Mouse (Mus musculus): ENCODE data around the gene F2rl1.

Gene F2rl1

DNA sequence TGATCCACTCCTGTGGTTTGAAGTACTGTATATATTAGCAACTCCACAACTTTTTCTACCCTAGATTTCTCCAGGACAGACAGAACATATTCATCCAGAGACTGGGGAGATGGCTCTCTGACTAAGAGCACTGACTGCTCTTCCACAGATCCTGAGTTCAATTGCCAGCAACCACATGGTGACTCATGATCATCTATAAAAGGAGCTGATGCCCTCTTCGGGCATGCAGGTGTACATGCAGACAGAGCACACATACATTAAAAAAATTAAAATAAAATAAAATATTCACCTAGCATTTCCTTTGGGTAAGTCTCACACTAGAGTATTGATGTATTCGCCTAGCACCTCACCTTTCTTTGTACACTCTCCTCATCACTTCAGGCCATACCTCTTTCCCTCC is 4.2 kb upstream of the F2rl1 start:
- Histone ChIP-seq H3K36me3 (ENCODE audit: insufficient read depth, low read length) (no peaks in the 10 kb centered on the region), H3K9me3 (ENCODE audit: low read length) (no peaks in the 10 kb centered on the region)
- no peak for TF ChIP-seq NANOG (IDR thresholded peaks at IDR 0.05; ENCODE audit: borderline replicate concordance, low read length)
- peak; percentile 15 for TF ChIP-seq CTCF (conservative IDR thresholded peaks at IDR 0.05; ENCODE audit: low read length)
- no peak for TF ChIP-seq POU5F1 (IDR thresholded peaks at IDR 0.05; ENCODE audit: borderline replicate concordance, low read length)

DNA sequence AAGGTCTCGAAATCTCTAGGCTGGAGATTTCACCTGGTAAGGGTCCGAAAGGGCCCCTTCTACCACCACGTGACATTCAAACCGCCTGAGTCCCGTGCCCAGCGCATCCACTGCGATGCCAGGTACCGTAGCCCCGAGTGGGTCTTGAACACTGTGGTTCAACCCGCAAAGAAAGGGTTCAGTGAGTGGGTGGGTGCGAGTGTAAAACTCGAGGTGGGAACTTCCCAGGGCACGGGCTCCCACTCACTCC is 678 bp downstream of the F2rl1 start:
- Histone ChIP-seq H3K36me3 (ENCODE audit: insufficient read depth, low read length) (peaks cover 5% of the 10 kb centered on the region; the same call in 1 of the 2 replicates), H3K27me3 (ENCODE audit: insufficient read depth, low read length) (no peaks in the 10 kb centered on the region), H3K4me1 (replicated peaks; ENCODE audit: low read depth, low read length) (peaks cover 80% of the 10 kb centered on the region), H3K9me3 (ENCODE audit: low read length) (no peaks in the 10 kb centered on the region), H3K4me3 (replicated peaks; ENCODE audit: low read length) (peak overlapping the region; percentile 91)
- no peak for TF ChIP-seq NANOG (IDR thresholded peaks at IDR 0.05; ENCODE audit: borderline replicate concordance, low read length)
- no peak for TF ChIP-seq POU5F1 (IDR thresholded peaks at IDR 0.05; ENCODE audit: borderline replicate concordance, low read length)
- TF ChIP-seq CTCF (conservative IDR thresholded peaks at IDR 0.05; ENCODE audit: low read length) = no peak

More for the DNA sequence above, 4.2 kb upstream of the F2rl1 start:
- no peaks in the 10 kb centered on the region for H3K27me3 ChIP-seq (ENCODE audit: insufficient read depth, low read length)
- H3K4me1 ChIP-seq (replicated peaks; ENCODE audit: low read depth, low read length) = peaks cover 78% of the 10 kb centered on the region
- H3K4me3 ChIP-seq (replicated peaks; ENCODE audit: low read length) = no peak overlapping the region

DNA sequence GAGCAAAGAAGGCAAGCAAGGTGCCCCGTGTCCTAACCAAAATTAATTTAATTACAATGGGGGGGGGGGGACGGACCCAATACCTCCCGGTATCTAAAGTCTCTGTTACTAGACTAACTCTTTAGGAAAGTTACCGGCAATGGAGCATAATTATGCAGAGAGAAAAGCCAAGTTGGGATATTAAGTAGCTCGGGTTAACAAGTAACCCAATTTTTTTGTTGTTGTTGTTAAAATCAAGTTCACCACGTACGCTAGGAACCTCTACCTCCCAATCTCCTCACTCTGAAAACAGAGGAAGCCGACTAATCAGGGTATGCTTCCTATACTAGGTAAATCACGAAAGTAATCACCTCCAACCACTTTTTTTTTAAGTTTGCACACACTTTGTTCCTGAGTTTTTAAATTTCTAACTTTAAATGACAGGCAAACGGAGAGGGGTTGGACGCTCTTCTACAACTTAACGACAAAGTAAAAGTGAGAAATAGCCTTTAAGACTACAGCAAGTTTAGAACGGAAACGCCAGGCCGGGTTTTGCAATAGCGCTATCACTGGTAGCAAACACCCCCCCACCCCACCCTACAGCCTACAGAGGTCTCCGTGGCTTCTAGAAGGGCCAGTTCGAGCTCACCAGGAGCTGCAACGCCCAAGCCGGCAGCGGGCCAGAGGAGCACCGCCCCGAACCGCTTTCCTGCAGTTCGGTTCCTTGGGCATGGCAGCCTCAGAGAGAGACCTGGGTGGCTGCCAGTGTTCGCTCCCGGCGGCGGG is 1.2 kb downstream of the F2rl1 start:
- Histone ChIP-seq H3K9me3 (ENCODE audit: low read length) (no peaks in the 10 kb centered on the region), H3K4me1 (replicated peaks; ENCODE audit: low read depth, low read length) (peaks cover 80% of the 10 kb centered on the region), H3K4me3 (replicated peaks; ENCODE audit: low read length) (peak overlapping the region; percentile 91), H3K36me3 (ENCODE audit: insufficient read depth, low read length) (peaks cover 5% of the 10 kb centered on the region; the same call in 1 of the 2 replicates), H3K27me3 (ENCODE audit: insufficient read depth, low read length) (no peaks in the 10 kb centered on the region)
- TF ChIP-seq POU5F1 (IDR thresholded peaks at IDR 0.05; ENCODE audit: borderline replicate concordance, low read length) (no peak), CTCF (conservative IDR thresholded peaks at IDR 0.05; ENCODE audit: low read length) (no peak), NANOG (IDR thresholded peaks at IDR 0.05; ENCODE audit: borderline replicate concordance, low read length) (no peak)

DNA sequence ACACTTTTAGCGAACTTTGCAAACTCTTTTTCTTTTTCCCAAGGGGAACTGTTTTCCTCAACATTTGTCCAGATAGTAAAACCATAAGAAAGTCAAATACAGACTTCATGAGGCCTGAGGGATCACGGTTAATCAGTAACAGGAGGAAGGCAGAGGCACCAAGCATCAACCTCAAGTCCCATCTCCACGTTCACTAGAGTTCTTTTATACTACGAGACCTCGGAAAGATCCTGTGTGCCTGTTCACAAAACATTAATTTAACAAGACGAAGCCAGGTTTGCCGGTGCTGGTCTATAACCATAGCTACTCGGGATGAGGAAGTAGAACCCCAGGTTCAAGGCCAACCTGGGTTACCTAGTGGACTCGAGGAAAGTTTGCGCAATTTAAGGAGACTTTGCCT is 2.9 kb downstream of the F2rl1 start:
- no peak overlapping the region for H3K4me3 ChIP-seq (replicated peaks; ENCODE audit: low read length)
- H3K36me3 ChIP-seq (ENCODE audit: insufficient read depth, low read length) = peaks cover 9% of the 10 kb centered on the region; the same call in 1 of the 2 replicates
- TF ChIP-seq NANOG (IDR thresholded peaks at IDR 0.05; ENCODE audit: borderline replicate concordance, low read length) (no peak), POU5F1 (IDR thresholded peaks at IDR 0.05; ENCODE audit: borderline replicate concordance, low read length) (no peak), CTCF (conservative IDR thresholded peaks at IDR 0.05; ENCODE audit: low read length) (no peak)
- no peaks in the 10 kb centered on the region for H3K9me3 ChIP-seq (ENCODE audit: low read length)
- H3K4me1 ChIP-seq (replicated peaks; ENCODE audit: low read depth, low read length) = peaks cover 79% of the 10 kb centered on the region
- no peaks in the 10 kb centered on the region for H3K27me3 ChIP-seq (ENCODE audit: insufficient read depth, low read length)

DNA sequence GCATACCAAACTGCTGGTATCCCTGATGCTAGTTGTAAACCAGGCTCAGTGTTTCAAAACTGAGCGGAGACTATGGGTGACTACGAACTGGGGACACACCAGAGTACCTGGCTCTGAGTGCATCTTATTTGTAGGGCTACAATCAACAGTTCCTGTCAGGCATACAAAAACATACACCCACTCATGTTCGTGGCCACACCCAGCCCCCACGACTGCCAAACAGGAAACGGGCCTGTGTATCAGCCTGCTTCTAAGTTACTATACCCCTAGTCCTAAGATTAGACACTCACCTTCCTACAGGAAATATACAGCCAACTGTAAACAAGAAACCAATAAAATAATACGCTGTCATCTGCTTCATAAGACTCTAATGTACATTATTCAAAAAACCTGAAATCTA is 4.0 kb downstream of the F2rl1 start:
- TF ChIP-seq CTCF (conservative IDR thresholded peaks at IDR 0.05; ENCODE audit: low read length) = no peak
- no peak for TF ChIP-seq NANOG (IDR thresholded peaks at IDR 0.05; ENCODE audit: borderline replicate concordance, low read length)
- no peak for TF ChIP-seq POU5F1 (IDR thresholded peaks at IDR 0.05; ENCODE audit: borderline replicate concordance, low read length)
- Histone ChIP-seq H3K4me3 (replicated peaks; ENCODE audit: low read length) (no peak overlapping the region), H3K4me1 (replicated peaks; ENCODE audit: low read depth, low read length) (peaks cover 76% of the 10 kb centered on the region), H3K9me3 (ENCODE audit: low read length) (no peaks in the 10 kb centered on the region), H3K27me3 (ENCODE audit: insufficient read depth, low read length) (no peaks in the 10 kb centered on the region), H3K36me3 (ENCODE audit: insufficient read depth, low read length) (peaks cover 10% of the 10 kb centered on the region; the same call in 1 of the 2 replicates)

DNA sequence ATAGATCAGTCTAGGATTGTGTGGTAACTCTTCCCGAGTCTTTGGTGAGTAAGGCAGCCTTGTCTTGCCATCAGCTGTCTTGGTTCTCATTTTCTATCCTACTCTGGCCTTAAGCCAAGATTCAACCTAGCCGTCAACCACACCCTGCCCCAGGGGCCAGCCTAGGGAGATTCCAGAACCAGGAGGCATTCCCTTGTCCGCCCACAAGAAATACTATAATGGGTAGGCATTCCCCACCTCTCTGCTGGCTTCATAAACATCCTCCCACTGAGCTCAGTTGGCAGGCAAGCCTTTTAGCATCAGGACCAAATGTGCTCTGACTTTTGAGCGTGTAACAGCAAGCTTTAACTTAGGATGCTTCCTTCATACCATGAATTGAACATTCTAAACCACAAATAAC is 10.3 kb downstream of the F2rl1 start:
- peaks cover 34% of the 10 kb centered on the region for H3K9me3 ChIP-seq (ENCODE audit: low read length)
- peaks cover 62% of the 10 kb centered on the region for H3K4me1 ChIP-seq (replicated peaks; ENCODE audit: low read depth, low read length)
- no peak overlapping the region for H3K4me3 ChIP-seq (replicated peaks; ENCODE audit: low read length)
- H3K36me3 ChIP-seq (ENCODE audit: insufficient read depth, low read length) = peaks cover 53% of the 10 kb centered on the region
- no peaks in the 10 kb centered on the region for H3K27me3 ChIP-seq (ENCODE audit: insufficient read depth, low read length)
- TF ChIP-seq NANOG (IDR thresholded peaks at IDR 0.05; ENCODE audit: borderline replicate concordance, low read length) (no peak), CTCF (conservative IDR thresholded peaks at IDR 0.05; ENCODE audit: low read length) (no peak), POU5F1 (IDR thresholded peaks at IDR 0.05; ENCODE audit: borderline replicate concordance, low read length) (no peak)

DNA sequence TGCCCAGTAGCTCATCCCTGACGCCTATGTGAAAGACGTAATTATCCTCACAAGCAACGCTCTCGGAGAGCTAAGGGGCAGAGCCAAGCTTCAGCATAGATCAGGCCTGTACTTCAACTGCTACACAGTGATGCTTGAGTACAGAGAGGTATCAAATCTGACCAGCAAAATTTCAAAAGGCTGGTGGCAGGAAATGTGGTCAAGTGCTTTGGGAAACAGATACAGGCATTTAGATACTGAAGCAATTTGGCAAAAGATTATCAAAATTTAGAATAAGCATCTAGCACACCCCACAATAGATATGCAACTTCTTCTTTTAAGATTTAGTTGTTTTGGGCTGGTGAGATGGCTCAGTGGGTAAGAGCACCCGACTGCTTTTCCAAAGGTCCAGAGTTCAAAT is 15.0 kb downstream of the F2rl1 start:
- H3K4me1 ChIP-seq (replicated peaks; ENCODE audit: low read depth, low read length) = peaks cover 43% of the 10 kb centered on the region
- no peak overlapping the region for H3K4me3 ChIP-seq (replicated peaks; ENCODE audit: low read length)
- peaks cover 30% of the 10 kb centered on the region for H3K9me3 ChIP-seq (ENCODE audit: low read length)
- peaks cover 41% of the 10 kb centered on the region for H3K36me3 ChIP-seq (ENCODE audit: insufficient read depth, low read length)
- TF ChIP-seq NANOG (IDR thresholded peaks at IDR 0.05; ENCODE audit: borderline replicate concordance, low read length) = no peak
- no peak for TF ChIP-seq POU5F1 (IDR thresholded peaks at IDR 0.05; ENCODE audit: borderline replicate concordance, low read length)
- TF ChIP-seq CTCF (conservative IDR thresholded peaks at IDR 0.05; ENCODE audit: low read length) = no peak
- H3K27me3 ChIP-seq (ENCODE audit: insufficient read depth, low read length) = no peaks in the 10 kb centered on the region

DNA sequence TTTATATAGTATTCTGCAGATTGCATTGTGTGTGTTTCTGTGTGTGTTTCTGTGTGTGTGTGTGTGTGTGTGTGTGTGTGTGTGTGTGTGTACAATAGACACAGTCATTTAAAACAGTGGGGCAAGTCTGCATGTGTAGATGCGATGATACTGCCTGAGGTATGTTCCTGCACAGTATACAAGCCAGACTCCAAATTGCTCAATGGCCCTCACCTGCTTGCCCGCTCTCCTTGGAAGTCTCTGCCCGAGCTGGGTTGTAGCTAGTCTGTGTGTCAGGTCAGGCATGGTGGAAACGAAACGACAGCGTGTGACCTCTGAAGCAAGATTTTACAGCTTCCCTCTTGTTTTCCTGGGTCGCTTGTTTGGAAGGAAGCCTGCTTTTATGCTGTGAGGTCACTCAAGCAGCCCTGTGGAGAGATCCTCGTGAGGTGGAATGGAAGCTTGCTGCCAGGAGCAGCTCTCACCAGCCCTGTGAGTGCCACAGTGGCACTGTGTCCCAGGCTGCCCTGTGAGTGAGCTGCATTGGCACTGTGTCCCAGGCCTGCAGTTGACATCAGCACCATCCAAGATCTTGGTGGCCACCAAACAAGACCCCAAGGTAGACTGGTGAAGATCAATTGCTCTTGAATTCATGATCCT is 21.6 kb downstream of the F2rl1 start:
- Histone ChIP-seq H3K36me3 (ENCODE audit: insufficient read depth, low read length) (no peaks in the 10 kb centered on the region), H3K9me3 (ENCODE audit: low read length) (no peaks in the 10 kb centered on the region), H3K4me3 (replicated peaks; ENCODE audit: low read length) (no peak overlapping the region), H3K27me3 (ENCODE audit: insufficient read depth, low read length) (0 out of 2 replicates have a peak, but pooled peaks cover under 1% of the 10 kb centered on the region), H3K4me1 (replicated peaks; ENCODE audit: low read depth, low read length) (peaks cover 17% of the 10 kb centered on the region)
- TF ChIP-seq CTCF (conservative IDR thresholded peaks at IDR 0.05; ENCODE audit: low read length) (no peak), NANOG (IDR thresholded peaks at IDR 0.05; ENCODE audit: borderline replicate concordance, low read length) (no peak)

All from E14TG2a.4 (cell line).